Mouse (Mus musculus) stomach, embryonic 15.5 days (tissue): ENCODE results near the gene Ankfn1. TPM values are rescaled to one million over a fixed set of nuclear protein-coding genes. Genes with fewer than 3 reads are reported as not detected.

Experiments
- ATAC-seq: fragments of 200-750 bp; cut with Nextera tagmentation; 2 replicates; pipeline ENCODE4 v1.8.0; 2017; ENCODE audit warnings: low read depth, moderate number of reproducible peaks, moderate TSS enrichment; ENCODE audit not compliant: insufficient read depth, low FRiP score
- H3K27ac ChIP-seq: fragments of 300-500 bp; sonication (generic); 2 replicates; pipeline ENCODE4 v1.5.1; 2015; ENCODE audit warnings: mild to moderate bottlenecking, inconsistent platforms
- H3K27me3 ChIP-seq: fragments of 300-500 bp; sonication (generic); replicated peaks from 2 replicates; pipeline ENCODE4 v1.6.1; 2015; ENCODE audit warnings: inconsistent platforms
- H3K36me3 ChIP-seq: fragments of 300-500 bp; sonication (generic); 2 replicates; pipeline ENCODE4 v1.6.1; 2015; ENCODE audit warnings: inconsistent platforms
- H3K4me1 ChIP-seq: fragments of 300-500 bp; sonication (generic); 2 replicates; pipeline ENCODE4 v1.6.1; 2015; ENCODE audit warnings: inconsistent platforms
- H3K4me2 ChIP-seq: fragments of 300-500 bp; sonication (generic); 2 replicates; pipeline ENCODE4 v1.6.1; 2015; ENCODE audit warnings: mild to moderate bottlenecking, inconsistent platforms
- H3K4me3 ChIP-seq: fragments of 300-500 bp; sonication (generic); replicated peaks from 2 replicates; pipeline ENCODE4 v1.5.1; 2015; ENCODE audit warnings: inconsistent platforms
- H3K9ac ChIP-seq: fragments of 300-500 bp; sonication (generic); 2 replicates; pipeline ENCODE4 v1.6.1; 2015; ENCODE audit warnings: inconsistent platforms
- H3K9me3 ChIP-seq: fragments of 300-500 bp; sonication (generic); 2 replicates; pipeline ENCODE4 v1.6.1; 2016; ENCODE audit warnings: inconsistent platforms
- WGBS: fragments of 180-500 bp; shearing (Covaris S2); methylation state at CpG from one replicate; pipeline ENCODE4 v1.1.7; 2015; 5-methylcytosine and 5-hydroxymethylcytosine counted together
- polyA plus RNA-seq: library from polyadenylated mRNA; unstranded; fragments of >200 nt; fragmentation: Nextera tagmentation; extraction: Ambion mirVana; gene quantifications from 2 replicates; pipeline ENCODE4 v1.2.1, GENCODE M21; 2015

Gene Ankfn1
- polyA plus RNA-seq, 1 experiment from 2014 or later: 0.31 TPM

- H3K9me3 ChIP-seq: no peaks in the 10 kb centered on the region
- no peaks in the 10 kb centered on the region for H3K36me3 ChIP-seq
- no peak overlapping the region for H3K4me2 ChIP-seq
- H3K27me3 ChIP-seq: no peaks in the 10 kb centered on the region
- no peak for ATAC-seq
- WGBS: 82% methylated on average over 2 of the region's 2 CpGs
- H3K4me1 ChIP-seq: 0 out of 2 replicates have a peak, but pooled peaks cover under 1% of the 10 kb centered on the region
- no peak overlapping the region for H3K27ac ChIP-seq
- no peak overlapping the region for H3K9ac ChIP-seq
- no peak overlapping the region for H3K4me3 ChIP-seq
Measured at GRCm38 (mm10) chr11:89765014-89765769, 12.3 kb downstream of the Ankfn1 start.

- Histone ChIP-seq H3K27me3 (no peaks in the 10 kb centered on the region), H3K36me3 (no peaks in the 10 kb centered on the region), H3K9me3 (no peaks in the 10 kb centered on the region), H3K4me2 (no peak overlapping the region), H3K27ac (no peak overlapping the region), H3K4me3 (no peak overlapping the region), H3K4me1 (no peaks in the 10 kb centered on the region), H3K9ac (no peak overlapping the region)
- 71% methylated on average over 10 of the region's 10 CpGs for WGBS
- ATAC-seq: no peak
Measured at GRCm38 (mm10) chr11:89733973-89734693, 43.3 kb downstream of the Ankfn1 start.

- no peaks in the 10 kb centered on the region for H3K9me3 ChIP-seq
- no peak for ATAC-seq
- H3K4me1 ChIP-seq: no peaks in the 10 kb centered on the region
- H3K4me3 ChIP-seq: no peak overlapping the region
- H3K27ac ChIP-seq: no peak overlapping the region
- no peak overlapping the region for H3K4me2 ChIP-seq
- H3K9ac ChIP-seq: no peak overlapping the region
- H3K36me3 ChIP-seq: no peaks in the 10 kb centered on the region
- H3K27me3 ChIP-seq: no peaks in the 10 kb centered on the region
- WGBS: 64% methylated on average over 7 of the region's 7 CpGs
Measured at GRCm38 (mm10) chr11:89733526-89733925, 43.9 kb downstream of the Ankfn1 start.

DNA sequence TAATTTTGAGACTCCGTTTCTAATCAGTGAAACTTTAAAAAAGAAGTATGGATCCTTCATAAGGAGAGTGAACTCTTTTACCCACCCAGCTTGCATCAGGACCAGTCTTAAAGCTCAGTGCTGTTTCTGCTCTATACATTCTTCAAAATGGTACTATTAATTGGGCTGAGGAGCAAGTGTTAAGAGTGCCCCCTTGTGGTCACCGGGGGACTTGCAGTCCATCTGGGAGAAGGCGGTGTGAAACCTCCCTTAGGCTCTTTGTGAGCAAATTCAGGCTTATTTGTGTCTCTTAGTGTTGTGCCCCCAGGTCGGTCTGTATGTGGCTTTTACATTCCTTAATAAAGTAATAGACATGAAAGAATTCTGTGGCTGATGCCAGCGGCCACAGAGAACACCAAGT is 56.6 kb downstream of the Ankfn1 start:
- Histone ChIP-seq H3K4me3 (no peak overlapping the region), H3K27me3 (no peaks in the 10 kb centered on the region), H3K9me3 (no peaks in the 10 kb centered on the region), H3K4me1 (no peaks in the 10 kb centered on the region), H3K27ac (no peak overlapping the region), H3K4me2 (no peak overlapping the region), H3K9ac (no peak overlapping the region), H3K36me3 (no peaks in the 10 kb centered on the region)
- 14% methylated on average over 5 of the region's 5 CpGs for whole genome bisulfite sequencing
- ATAC-seq: no peak

DNA sequence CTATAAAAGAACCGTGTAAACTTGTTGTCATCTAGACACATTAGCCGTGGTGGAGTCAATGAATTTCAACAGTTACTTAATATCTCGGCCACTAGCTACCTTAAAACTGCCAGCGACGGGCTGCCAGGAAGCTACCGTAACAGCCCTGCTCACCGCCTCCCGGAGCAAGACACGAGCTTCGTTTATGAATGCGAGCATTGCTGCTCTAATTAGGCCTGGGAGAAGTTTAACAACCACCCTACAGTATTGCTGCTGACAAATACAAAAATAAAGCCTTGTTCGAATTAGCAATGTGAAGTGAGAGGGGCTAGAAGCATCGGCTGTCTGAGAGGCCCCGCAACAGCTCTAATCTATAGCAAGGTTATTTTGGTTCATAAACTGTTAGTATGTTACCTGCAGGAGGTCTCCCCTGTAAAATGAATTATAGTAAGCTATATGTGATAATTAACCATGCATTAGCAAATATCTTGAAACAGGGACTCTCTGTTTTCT is 58.9 kb downstream of the Ankfn1 start:
- H3K9me3 ChIP-seq: no peaks in the 10 kb centered on the region
- WGBS: 70% methylated on average over 14 of the region's 14 CpGs
- H3K9ac ChIP-seq: no peak overlapping the region
- no peak overlapping the region for H3K27ac ChIP-seq
- H3K4me3 ChIP-seq: no peak overlapping the region
- H3K36me3 ChIP-seq: no peaks in the 10 kb centered on the region
- H3K27me3 ChIP-seq: no peaks in the 10 kb centered on the region
- no peaks in the 10 kb centered on the region for H3K4me1 ChIP-seq
- no peak overlapping the region for H3K4me2 ChIP-seq
- ATAC-seq: no peak

- no peaks in the 10 kb centered on the region for H3K27me3 ChIP-seq
- no peak overlapping the region for H3K4me2 ChIP-seq
- no peak for ATAC-seq
- no peak overlapping the region for H3K4me3 ChIP-seq
- H3K9me3 ChIP-seq: no peaks in the 10 kb centered on the region
- WGBS: 91% methylated on average over 7 of the region's 7 CpGs
- no peaks in the 10 kb centered on the region for H3K4me1 ChIP-seq
- H3K36me3 ChIP-seq: no peaks in the 10 kb centered on the region
- H3K9ac ChIP-seq: no peak overlapping the region
- H3K27ac ChIP-seq: no peak overlapping the region
Measured at GRCm38 (mm10) chr11:89716351-89716750, 61.1 kb downstream of the Ankfn1 start.

DNA sequence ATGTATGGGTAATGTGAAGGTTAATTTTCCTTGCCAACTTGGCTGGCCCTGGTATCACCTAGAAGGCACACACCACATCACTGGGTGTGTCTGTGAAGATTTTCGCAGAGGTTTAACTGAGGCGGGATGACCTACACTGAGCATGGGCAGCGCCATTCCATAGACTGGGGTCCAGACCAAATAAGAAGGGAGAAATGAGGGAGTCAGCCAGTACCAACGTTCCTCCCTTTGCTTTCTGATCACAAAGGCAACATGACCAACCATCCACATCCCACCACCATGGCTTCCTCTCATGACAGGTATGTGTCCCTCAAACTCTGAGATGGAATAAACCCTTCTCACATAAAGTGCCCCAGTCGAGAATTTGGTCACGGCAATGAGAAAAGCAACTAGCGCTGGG is 68.9 kb downstream of the Ankfn1 start:
- Histone ChIP-seq H3K9ac (no peak overlapping the region), H3K27me3 (no peaks in the 10 kb centered on the region), H3K4me1 (no peaks in the 10 kb centered on the region), H3K4me2 (no peak overlapping the region), H3K9me3 (no peaks in the 10 kb centered on the region), H3K4me3 (no peak overlapping the region), H3K27ac (no peak overlapping the region), H3K36me3 (no peaks in the 10 kb centered on the region)
- 91% methylated on average over 7 of the region's 7 CpGs for WGBS
- ATAC-seq: no peak

- no peaks in the 10 kb centered on the region for H3K36me3 ChIP-seq
- 41% methylated on average over 18 of the region's 18 CpGs for WGBS
- no peak overlapping the region for H3K9ac ChIP-seq
- no peak for ATAC-seq
- H3K4me2 ChIP-seq: no peak overlapping the region
- H3K9me3 ChIP-seq: no peaks in the 10 kb centered on the region
- no peaks in the 10 kb centered on the region for H3K27me3 ChIP-seq
- no peak overlapping the region for H3K4me3 ChIP-seq
- no peak overlapping the region for H3K27ac ChIP-seq
- H3K4me1 ChIP-seq: no peaks in the 10 kb centered on the region
Measured at GRCm38 (mm10) chr11:89696431-89697403, 80.7 kb downstream of the Ankfn1 start.

DNA sequence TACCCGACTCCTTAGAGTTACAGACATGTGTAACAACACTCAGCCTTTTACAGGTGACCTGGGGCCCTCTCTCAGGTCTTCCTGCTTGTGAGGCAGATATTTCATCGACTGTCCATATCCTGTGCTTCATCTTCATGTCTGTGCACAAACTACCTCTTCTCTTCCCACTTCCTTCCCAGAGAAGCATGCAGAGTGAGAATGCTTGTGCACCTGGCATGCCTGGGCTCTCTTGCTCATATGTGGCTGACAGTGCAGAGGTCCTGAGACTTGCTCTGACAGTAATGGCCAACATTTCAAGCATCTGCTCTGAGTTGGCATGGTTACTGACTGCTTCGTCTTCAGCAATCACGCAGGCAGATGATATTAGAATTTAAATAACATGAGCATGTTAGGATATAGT is 83.8 kb downstream of the Ankfn1 start:
- H3K36me3 ChIP-seq: no peaks in the 10 kb centered on the region
- H3K9me3 ChIP-seq: no peaks in the 10 kb centered on the region
- H3K4me2 ChIP-seq: no peak overlapping the region
- no peak for ATAC-seq
- no peak overlapping the region for H3K9ac ChIP-seq
- H3K4me1 ChIP-seq: no peaks in the 10 kb centered on the region
- H3K4me3 ChIP-seq: no peak overlapping the region
- H3K27ac ChIP-seq: no peak overlapping the region
- WGBS: 81% methylated on average over 4 of the region's 4 CpGs
- H3K27me3 ChIP-seq: no peaks in the 10 kb centered on the region

- Histone ChIP-seq H3K9me3 (no peaks in the 10 kb centered on the region), H3K9ac (no peak overlapping the region), H3K4me3 (no peak overlapping the region), H3K27ac (no peak overlapping the region), H3K4me2 (no peak overlapping the region), H3K36me3 (no peaks in the 10 kb centered on the region), H3K27me3 (no peaks in the 10 kb centered on the region), H3K4me1 (no peaks in the 10 kb centered on the region)
- 0 out of 2 replicates have a peak, but pooled peaks have one; percentile 35 for ATAC-seq
- WGBS: 38% methylated on average over 2 of the region's 2 CpGs
Measured at GRCm38 (mm10) chr11:89676922-89677321, 100.5 kb downstream of the Ankfn1 start.

- Histone ChIP-seq H3K27me3 (no peaks in the 10 kb centered on the region), H3K9me3 (no peaks in the 10 kb centered on the region), H3K27ac (no peak overlapping the region), H3K4me2 (no peak overlapping the region), H3K9ac (no peak overlapping the region), H3K4me3 (no peak overlapping the region), H3K36me3 (no peaks in the 10 kb centered on the region), H3K4me1 (no peaks in the 10 kb centered on the region)
- 32% methylated on average over 1 of the region's 1 CpGs for WGBS
- ATAC-seq: no peak
Measured at GRCm38 (mm10) chr11:89673916-89674507, 103.4 kb downstream of the Ankfn1 start.
